Mouse (Mus musculus) bone marrow macrophage, adult 2 months (primary cell): ENCODE results near the gene Gm20075. TPM values are rescaled to one million over a fixed set of nuclear protein-coding genes. Genes with fewer than 3 reads are reported as not detected.

Source experiments
- H3K27ac ChIP-seq: 2 replicates; pipeline ENCODE4 v1.5.1; 2012; ENCODE audit warnings: low read depth, low read length; ENCODE audit not compliant: insufficient read depth
- H3K4me1 ChIP-seq: 2 replicates; pipeline ENCODE4 v1.6.1; 2012; ENCODE audit warnings: low read length; ENCODE audit not compliant: control insufficient read depth, insufficient read depth
- H3K4me3 ChIP-seq: 2 replicates; pipeline ENCODE4 v1.5.1; 2012; ENCODE audit warnings: mild to moderate bottlenecking, low read length, moderate library complexity; ENCODE audit not compliant: insufficient read depth
- CTCF ChIP-seq: IDR thresholded peaks from 2 replicates; pipeline ENCODE4 v1.5.1; 2012; ENCODE audit warnings: low read depth, mild to moderate bottlenecking, low read length, moderate library complexity
- POLR2A ChIP-seq: IDR thresholded peaks from 2 replicates; pipeline ENCODE4 v1.6.1; 2012; ENCODE audit warnings: mild to moderate bottlenecking, low read depth, low read length, borderline replicate concordance
- polyA plus RNA-seq: library from polyadenylated mRNA; stranded (reverse); fragments of >200 nt; gene quantifications from 2 replicates; pipeline ENCODE4 v1.2.4, GENCODE M21; 2012; ENCODE audit not compliant: missing spikeins, insufficient read depth, insufficient read length

The Gm20075 gene
- polyA plus RNA-seq, 1 experiment, result 14.8 TPM

- Histone ChIP-seq H3K4me1 (no peaks in the 10 kb centered on the region), H3K27ac (no peak overlapping the region), H3K4me3 (no peak overlapping the region)
- TF ChIP-seq CTCF, result no peak
- TF ChIP-seq POLR2A, result no peak
Measured at GRCm38 (mm10) chr13:96052755-96053154, 28.4 kb downstream of the Gm20075 start.

GRCm38 (mm10) chr13:96045396-96045795, 35.8 kb downstream of the Gm20075 start:
- Histone ChIP-seq H3K4me3 (no peak overlapping the region), H3K4me1 (no peaks in the 10 kb centered on the region)
- TF ChIP-seq CTCF, result no peak

GRCm38 (mm10) chr13:96040275-96041042, 40.7 kb downstream of the Gm20075 start:
- TF ChIP-seq POLR2A, result no peak
- TF ChIP-seq CTCF, result no peak
- no peak overlapping the region for H3K27ac ChIP-seq
- H3K4me1 ChIP-seq, result no peaks in the 10 kb centered on the region
- H3K4me3 ChIP-seq, result no peak overlapping the region

More at GRCm38 (mm10) chr13:96045396-96045795, 35.8 kb downstream of the Gm20075 start:
- no peak overlapping the region for H3K27ac ChIP-seq

GRCm38 (mm10) chr13:96039536-96039935, 41.6 kb downstream of the Gm20075 start:
- TF ChIP-seq POLR2A, result no peak
- TF ChIP-seq CTCF, result no peak
- Histone ChIP-seq H3K4me3 (no peak overlapping the region), H3K27ac (no peak overlapping the region)

GRCm38 (mm10) chr13:96030368-96031223, 50.6 kb downstream of the Gm20075 start:
- no peaks in the 10 kb centered on the region for H3K4me1 ChIP-seq
- no peak overlapping the region for H3K27ac ChIP-seq
- TF ChIP-seq CTCF, result peak; percentile 60
- TF ChIP-seq POLR2A, result no peak
- no peak overlapping the region for H3K4me3 ChIP-seq

More at GRCm38 (mm10) chr13:96039536-96039935, 41.6 kb downstream of the Gm20075 start:
- no peaks in the 10 kb centered on the region for H3K4me1 ChIP-seq

Other genes with a start within 250 kb of the Gm20075 start
- 43.3 and 48.2 TPM in 2 replicates for gene Iqgap2, start 189.5 kb downstream of the Gm20075 start, polyA plus RNA-seq
- 1.7 and 2.8 TPM in 2 replicates for gene Gm17190, start 678 bp upstream of the Gm20075 start, polyA plus RNA-seq
- gene Sv2c, start 51.2 kb upstream of the Gm20075 start, polyA plus RNA-seq, result not detected in 2 replicates